Mouse (Mus musculus): Measurements from ENCODE around the gene Btg4.

DNA sequence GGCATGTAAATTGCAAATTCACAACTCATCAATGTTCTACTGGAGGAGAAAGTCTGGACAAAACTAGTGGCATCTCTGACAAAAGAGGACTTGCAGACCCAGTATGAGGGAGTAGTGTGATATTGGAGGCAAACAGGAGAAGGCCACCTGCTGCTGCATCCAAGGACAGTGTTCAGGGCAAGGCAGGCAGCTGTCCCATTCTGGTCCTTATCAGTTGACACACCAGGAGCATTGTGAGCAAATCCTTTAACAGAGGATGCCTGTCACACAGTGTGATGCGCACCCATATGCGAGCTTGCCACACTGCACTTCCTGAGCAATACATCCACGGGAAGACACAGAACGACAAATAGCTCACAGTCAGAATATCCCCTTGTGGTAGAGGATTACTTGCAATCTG is 54.1 kb downstream of the Btg4 start:
- TF ChIP-seq SIN3A (IDR thresholded peaks at IDR 0.05; ENCODE audit: low read length) (no peak), CTCF (IDR thresholded peaks at IDR 0.05 in 2 of 3, conservative IDR thresholded peaks at IDR 0.05 in 1 of 3; ENCODE audit: control insufficient read depth in 1 of 3, insufficient read depth in 1 of 3, low read depth in 2 of 3, low read length in 3 of 3, poor library complexity in 1 of 3, severe bottlenecking in 1 of 3) (no peak), GATA1 (IDR thresholded peaks at IDR 0.05; ENCODE audit: low read depth, low read length) (no peak), HCFC1 (IDR thresholded peaks at IDR 0.05; ENCODE audit: low read depth, low read length) (no peak), NRF1 (IDR thresholded peaks at IDR 0.05; ENCODE audit: insufficient read depth, low read depth, low read length, poor library complexity, severe bottlenecking) (no peak), ZC3H11A (IDR thresholded peaks at IDR 0.05; ENCODE audit: low read depth, low read length) (no peak), USF1 (IDR thresholded peaks at IDR 0.05; ENCODE audit: low read depth, low read length) (no peak), UBTF (IDR thresholded peaks at IDR 0.05; ENCODE audit: borderline replicate concordance, insufficient read depth, low read depth, low read length) (no peak), POLR2A (IDR thresholded peaks at IDR 0.05; ENCODE audit: control insufficient read depth in 1 of 2, insufficient read depth in 1 of 2, low read depth in 1 of 2, low read length in 2 of 2, poor library complexity in 1 of 2) (no peak), GABPA (IDR thresholded peaks at IDR 0.05; ENCODE audit: low read depth, low read length) (no peak), SMC3 (IDR thresholded peaks at IDR 0.05; ENCODE audit: low read depth, low read length) (no peak), RCOR1 (IDR thresholded peaks at IDR 0.05; ENCODE audit: low read depth, low read length) (no peak), EP300 (IDR thresholded peaks at IDR 0.05; ENCODE audit: low read depth in 1 of 2, low read length in 2 of 2) (no peak)

Data from MEL (cell line).